ENCODE assay signal across 1 mouse cellular context in the genomic region with DNA sequence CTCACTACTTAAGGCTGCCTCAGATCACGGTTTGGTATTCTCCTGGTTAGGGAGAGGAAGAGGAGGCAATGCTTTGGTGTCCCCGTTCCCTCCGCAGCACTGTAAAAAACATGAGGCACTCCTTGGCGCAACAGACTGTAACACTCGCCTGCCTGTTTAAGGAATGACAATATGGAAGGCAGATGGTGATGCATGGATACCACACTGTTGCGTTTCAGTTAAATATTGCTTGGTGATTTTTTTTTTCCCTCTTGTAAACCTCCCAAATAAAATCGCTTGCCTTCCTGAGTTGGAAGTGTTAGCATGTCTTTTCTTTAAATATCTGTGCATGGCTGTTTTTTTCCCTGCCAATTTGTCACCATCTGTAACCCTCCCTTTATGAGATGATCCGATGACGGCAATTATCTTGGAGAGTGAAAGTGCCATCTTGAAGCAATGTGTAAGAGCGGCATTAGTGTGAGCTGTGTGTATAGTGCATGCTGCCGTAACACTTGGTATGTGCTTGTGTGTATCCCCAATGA.
TF ChIP-seq lines count a peak whose summit lies in the region.

No protein-coding gene starts in this region.

TF ChIP-seq in C2C12, 6 proteins besides CTCF, POLR2A, EP300 and RAD21:
- no peak for TF ChIP-seq MYOD1 (IDR thresholded peaks at IDR 0.05; ENCODE audit: control insufficient read depth, insufficient read length, low read depth)
- no peak for TF ChIP-seq CEBPB (IDR thresholded peaks at IDR 0.05; ENCODE audit: low read depth)
- TF ChIP-seq FOSL1 (IDR thresholded peaks at IDR 0.05; ENCODE audit: insufficient read depth, low read length, poor library complexity, severe bottlenecking), result no peak
- TF ChIP-seq MYOG (IDR thresholded peaks at IDR 0.05; ENCODE audit: control insufficient read depth, extremely low read depth, insufficient read length), result no peak
- no peak for TF ChIP-seq MAX (IDR thresholded peaks at IDR 0.05)
- no peak for TF ChIP-seq USF1 (IDR thresholded peaks at IDR 0.05; ENCODE audit: low read depth)
TF ChIP-seq in C2C12: peak in this region for 0.
